Mouse (Mus musculus) midbrain, postnatal 0 days (tissue): ENCODE results near the gene Scamp3. TPM values are rescaled to one million over a fixed set of nuclear protein-coding genes. Genes with fewer than 3 reads are reported as not detected.
A peak's percentile ranks its signal among the peaks of the same experiment; 100 is the strongest.

Source experiments
- ATAC-seq: fragments of 200-750 bp; cut with Nextera tagmentation; 2 replicates; pipeline ENCODE4 v1.8.0; 2017; ENCODE audit warnings: moderate number of reproducible peaks, mild to moderate bottlenecking, moderate TSS enrichment, moderate library complexity; ENCODE audit not compliant: low FRiP score
- DNase-seq: peaks from one replicate; pipeline ENCODE4 v3.0.0-alpha.2; 2015; ENCODE audit warnings: low spot score
- H3K27ac ChIP-seq: fragments of 300-500 bp; sonication (generic); 2 replicates; pipeline ENCODE4 v1.5.1; 2014; ENCODE audit warnings: low read depth, mild to moderate bottlenecking, low read length, mixed read lengths
- H3K27me3 ChIP-seq: fragments of 300-500 bp; sonication (generic); 2 replicates; pipeline ENCODE4 v1.6.1; 2014; ENCODE audit warnings: low read length, control low read depth, mixed read lengths; ENCODE audit not compliant: insufficient read depth
- H3K36me3 ChIP-seq: fragments of 300-500 bp; sonication (generic); 2 replicates; pipeline ENCODE4 v1.6.1; 2014; ENCODE audit warnings: low read length, control low read depth, mixed read lengths; ENCODE audit not compliant: insufficient read depth
- H3K4me1 ChIP-seq: fragments of 300-500 bp; sonication (generic); 2 replicates; pipeline ENCODE4 v1.6.1; 2014; ENCODE audit warnings: mild to moderate bottlenecking, control low read depth, antibody characterized with exemption, low read length, mixed read lengths; ENCODE audit not compliant: insufficient read depth
- H3K4me2 ChIP-seq: fragments of 300-500 bp; sonication (generic); 2 replicates; pipeline ENCODE4 v1.6.1; 2014; ENCODE audit warnings: low read depth, mild to moderate bottlenecking, low read length, mixed read lengths; ENCODE audit not compliant: poor library complexity, severe bottlenecking
- H3K4me3 ChIP-seq: fragments of 300-500 bp; sonication (generic); 2 replicates; pipeline ENCODE4 v1.5.1; 2014; ENCODE audit warnings: low read depth, mild to moderate bottlenecking, low read length, moderate library complexity
- H3K9ac ChIP-seq: fragments of 300-500 bp; sonication (generic); replicated peaks from 2 replicates; pipeline ENCODE4 v1.6.1; 2014; ENCODE audit warnings: mild to moderate bottlenecking, low read length, moderate library complexity, mixed read lengths; ENCODE audit not compliant: poor library complexity, severe bottlenecking
- H3K9me3 ChIP-seq: fragments of 300-500 bp; sonication (generic); 2 replicates; pipeline ENCODE4 v1.6.1; 2016; ENCODE audit warnings: low read length, control low read depth
- CTCF ChIP-seq: IDR thresholded peaks from 2 replicates; pipeline ENCODE4 v1.5.1; 2016; ENCODE audit warnings: antibody characterized with exemption, mild to moderate bottlenecking
- WGBS: fragments of 180-500 bp; shearing (Covaris S2); extraction: QIAGEN DNeasy Blood & Tissue Kit; methylation state at CpG from one replicate; pipeline ENCODE4 v1.1.7; 2014; 5-methylcytosine and 5-hydroxymethylcytosine counted together
- polyA plus RNA-seq: library from polyadenylated mRNA; unstranded; fragments of >200 nt; fragmentation: Nextera tagmentation; extraction: Ambion mirVana; gene quantifications from 2 replicates; pipeline ENCODE4 v1.2.1, GENCODE M21; 2015
- total RNA-seq: library from RNA; depleted of rRNA; stranded (reverse); fragments of >200 nt; gene quantifications from 2 replicates; pipeline ENCODE4 v1.2.3, GENCODE M21; 2014

Gene Scamp3
- total and polyA plus RNA-seq, 2 experiments from 2014 or later = 84.8 to 151 TPM

DNA sequence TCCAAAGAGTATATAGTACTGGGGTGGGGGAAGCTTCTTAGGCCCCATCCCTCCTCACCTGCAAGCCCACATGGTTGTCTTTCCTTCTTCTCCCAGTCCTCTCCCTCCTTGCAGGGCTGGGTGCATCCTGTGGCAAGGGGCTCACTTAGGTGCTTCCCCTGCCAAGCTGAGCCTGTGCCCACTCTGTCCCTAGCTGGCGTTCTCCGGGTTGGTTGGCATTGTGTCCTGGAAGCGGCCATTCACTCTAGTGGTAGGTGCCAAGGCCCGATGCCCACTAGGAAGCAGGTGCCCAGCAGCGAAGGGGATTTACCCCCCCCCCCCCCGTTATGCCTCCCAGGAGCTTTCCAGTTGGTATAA lies 6.7 kb downstream of the Scamp3 start:
- Histone ChIP-seq H3K9me3 (no peaks in the 10 kb centered on the region), H3K9ac (peak overlapping the region; percentile 90), H3K4me2 (peak overlapping the region; percentile 88), H3K27me3 (no peaks in the 10 kb centered on the region), H3K4me1 (peaks cover 10% of the 10 kb centered on the region; the same call in 1 of the 2 replicates), H3K36me3 (peaks cover 42% of the 10 kb centered on the region), H3K27ac (peak overlapping the region; percentile 94), H3K4me3 (peak overlapping the region; percentile 65)
- no peak for TF ChIP-seq CTCF
- DNase-seq = no peak
- no peak for ATAC-seq
- 57% methylated on average over 5 of the region's 6 CpGs for WGBS

DNA sequence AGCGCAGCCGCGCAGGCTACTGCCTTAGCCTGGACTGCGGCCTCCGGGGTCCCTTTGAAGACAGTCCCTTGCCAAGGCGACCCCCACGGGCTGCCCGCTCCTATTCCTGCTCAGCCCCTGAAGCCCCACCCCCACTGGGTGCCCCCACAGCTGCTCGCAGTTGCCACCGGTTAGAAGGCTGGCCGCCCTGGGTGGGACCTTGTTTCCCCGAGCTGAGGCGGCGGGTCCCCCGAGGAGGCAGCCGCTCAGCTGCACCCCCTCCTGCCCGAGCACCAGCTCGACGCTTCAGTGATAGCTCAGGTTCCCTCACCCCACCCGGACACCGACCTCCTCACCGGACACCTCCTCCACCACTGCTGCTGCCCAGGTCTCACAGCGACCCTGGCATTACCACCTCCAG lies 9.9 kb downstream of the Scamp3 start:
- H3K9me3 ChIP-seq = no peaks in the 10 kb centered on the region
- H3K27ac ChIP-seq = no peak overlapping the region
- peaks cover 20% of the 10 kb centered on the region for H3K36me3 ChIP-seq
- peaks cover 8% of the 10 kb centered on the region; the same call in 1 of the 2 replicates for H3K4me1 ChIP-seq
- DNase-seq (no peak), ATAC-seq (no peak)
- H3K4me3 ChIP-seq = no peak overlapping the region
- H3K27me3 ChIP-seq = no peaks in the 10 kb centered on the region
- TF ChIP-seq CTCF = no peak
- WGBS = 41% methylated on average over 23 of the region's 23 CpGs
- no peak overlapping the region for H3K4me2 ChIP-seq
- no peak overlapping the region for H3K9ac ChIP-seq

DNA sequence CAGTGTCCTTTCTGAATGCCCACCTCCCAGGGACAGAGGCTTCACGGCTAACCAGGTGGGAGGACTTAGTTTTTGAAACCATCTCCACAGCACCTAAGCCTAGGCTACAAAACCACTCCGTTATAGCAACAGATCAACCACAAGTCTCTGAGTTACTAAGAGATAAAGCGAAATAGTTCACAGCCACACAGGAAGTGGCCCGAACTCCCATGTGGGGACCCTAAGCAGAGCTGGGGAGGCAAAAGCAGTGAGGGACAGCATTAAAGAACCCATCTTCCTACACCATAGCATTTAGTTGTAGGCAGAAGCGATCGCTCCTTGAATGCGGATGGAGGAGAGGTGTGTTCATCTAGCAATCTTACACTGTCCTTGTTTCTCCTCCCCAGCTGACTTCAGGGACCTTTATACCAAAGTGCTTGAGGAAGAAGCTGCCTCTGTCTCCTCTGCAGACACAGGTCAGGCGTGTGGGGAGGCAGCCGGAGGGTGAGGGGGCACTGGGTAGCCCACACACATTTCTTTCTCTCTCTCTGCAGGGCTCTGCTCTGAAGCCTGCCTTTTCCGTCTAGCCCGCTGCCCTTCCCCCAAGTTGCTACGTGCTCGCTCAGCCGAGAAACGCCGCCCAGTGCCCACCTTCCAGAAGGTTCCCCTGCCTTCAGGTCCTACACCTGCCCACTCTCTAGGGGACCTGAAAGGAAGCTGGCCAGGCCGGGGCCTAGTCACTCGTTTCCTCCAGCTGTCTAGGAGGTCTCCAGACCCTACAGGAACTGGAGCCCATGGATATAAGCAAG lies 10.6 kb downstream of the Scamp3 start:
- ATAC-seq (no peak), DNase-seq (no peak)
- no peaks in the 10 kb centered on the region for H3K9me3 ChIP-seq
- no peak overlapping the region for H3K4me2 ChIP-seq
- H3K27ac ChIP-seq = no peak overlapping the region
- no peaks in the 10 kb centered on the region for H3K27me3 ChIP-seq
- no peak overlapping the region for H3K4me3 ChIP-seq
- peaks cover 8% of the 10 kb centered on the region; the same call in 1 of the 2 replicates for H3K4me1 ChIP-seq
- no peak for TF ChIP-seq CTCF
- H3K9ac ChIP-seq = no peak overlapping the region
- 57% methylated on average over 17 of the region's 18 CpGs for WGBS
- peaks cover 18% of the 10 kb centered on the region; the same call in 1 of the 2 replicates for H3K36me3 ChIP-seq

DNA sequence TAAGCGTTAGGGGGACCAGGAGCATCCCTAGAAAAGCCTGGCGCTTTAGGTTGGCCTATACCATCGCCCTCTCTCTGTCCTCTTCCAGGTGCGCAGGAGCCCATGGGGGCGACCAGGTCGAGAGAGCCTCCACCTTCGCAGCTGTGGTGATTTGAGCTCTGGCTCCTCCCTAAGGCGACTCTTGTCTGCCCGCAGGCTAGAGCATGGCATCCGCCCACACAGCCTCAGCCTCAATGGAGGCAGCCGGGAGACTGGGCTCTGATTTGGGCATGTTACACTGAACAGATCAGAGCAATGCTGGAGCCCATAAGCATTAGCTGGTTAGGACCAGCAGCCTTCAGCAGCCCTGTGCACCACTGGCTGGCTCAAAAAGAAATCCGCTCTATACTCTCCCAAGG lies 11.2 kb downstream of the Scamp3 start:
- Histone ChIP-seq H3K27ac (no peak overlapping the region), H3K9me3 (no peaks in the 10 kb centered on the region), H3K9ac (no peak overlapping the region), H3K4me2 (no peak overlapping the region), H3K36me3 (peaks cover 18% of the 10 kb centered on the region; the same call in 1 of the 2 replicates), H3K4me3 (no peak overlapping the region), H3K4me1 (peaks cover 8% of the 10 kb centered on the region; the same call in 1 of the 2 replicates), H3K27me3 (no peaks in the 10 kb centered on the region)
- ATAC-seq (no peak), DNase-seq (no peak)
- no peak for TF ChIP-seq CTCF
- 72% methylated on average over 12 of the region's 12 CpGs for WGBS

DNA sequence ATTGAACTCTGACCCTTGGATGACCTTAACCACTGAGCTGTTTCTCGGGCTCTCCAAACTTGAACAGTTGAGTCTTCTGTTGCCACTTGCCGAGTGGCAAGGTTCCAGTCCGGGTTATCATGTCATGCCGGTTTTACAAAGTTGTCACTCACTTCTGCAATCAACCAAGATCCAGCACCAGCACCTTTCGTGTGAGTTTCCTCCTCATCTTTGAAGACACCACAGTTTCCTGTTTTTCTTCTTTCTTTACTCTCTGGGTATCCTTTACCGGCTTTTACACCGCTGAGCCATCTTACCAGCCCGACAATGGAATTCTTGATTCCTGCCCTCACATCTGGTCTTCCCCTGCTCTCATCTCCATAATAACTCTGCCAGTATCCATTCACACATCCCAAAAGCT lies 13.2 kb downstream of the Scamp3 start:
- no peak overlapping the region for H3K27ac ChIP-seq
- H3K4me2 ChIP-seq = no peak overlapping the region
- H3K27me3 ChIP-seq = no peaks in the 10 kb centered on the region
- ATAC-seq (no peak), DNase-seq (no peak)
- 86% methylated on average over 8 of the region's 8 CpGs for WGBS
- H3K36me3 ChIP-seq = peaks cover 18% of the 10 kb centered on the region; the same call in 1 of the 2 replicates
- no peak for TF ChIP-seq CTCF
- H3K4me1 ChIP-seq = no peaks in the 10 kb centered on the region
- H3K4me3 ChIP-seq = no peak overlapping the region
- H3K9me3 ChIP-seq = no peaks in the 10 kb centered on the region
- no peak overlapping the region for H3K9ac ChIP-seq

DNA sequence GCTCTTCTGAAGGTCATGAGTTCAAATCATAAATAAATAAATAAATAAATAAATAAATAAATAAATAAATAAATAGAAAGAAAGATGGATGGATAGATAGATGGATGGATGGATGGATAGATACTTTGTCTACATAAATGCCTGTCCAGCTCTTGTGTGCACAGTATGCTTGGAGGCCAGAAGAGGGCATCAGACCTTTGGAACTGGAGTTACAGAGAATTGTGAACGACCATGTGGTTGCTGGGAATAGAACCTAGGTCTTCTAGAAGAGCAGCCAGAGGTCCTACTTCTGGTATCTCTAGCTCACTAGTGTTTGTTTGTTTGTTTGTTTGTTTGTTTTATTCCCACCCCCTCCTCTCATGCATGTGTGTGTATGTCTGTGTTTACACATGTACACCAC lies 16.1 kb downstream of the Scamp3 start:
- no peak for ATAC-seq
- Histone ChIP-seq H3K4me1 (no peaks in the 10 kb centered on the region), H3K4me3 (no peak overlapping the region), H3K9me3 (no peaks in the 10 kb centered on the region), H3K4me2 (no peak overlapping the region), H3K36me3 (peaks cover 7% of the 10 kb centered on the region; the same call in 1 of the 2 replicates), H3K27ac (no peak overlapping the region), H3K9ac (no peak overlapping the region), H3K27me3 (no peaks in the 10 kb centered on the region)
- WGBS = 78% methylated on average over 1 of the region's 1 CpGs
- peak; percentile 39 for TF ChIP-seq CTCF
- DNase-seq = no peak
